Mouse (Mus musculus) adrenal gland, postnatal 4 days (tissue): ENCODE data around the gene Rem1. TPM values are rescaled to one million over a fixed set of nuclear protein-coding genes. Genes with fewer than 3 reads are reported as not detected.
"Not testable (repeated sequence)": the region's sequence is repeated elsewhere in the genome, so short reads cannot be mapped to it uniquely, and the experiment has no call there.

ENCODE experiments used
- DNase-seq, 2 experiments: peaks; one replicate each; pipeline ENCODE4 v3.0.0; 2021 to 2022; ENCODE audit warnings: low spot score in 2 of 2, mixed read lengths in 2 of 2
- total RNA-seq, 2 experiments: library from RNA; stranded (reverse); gene quantifications; 2 replicates each; pipeline ENCODE4 v1.2.3; 2021

Rem1 gene
- total RNA-seq, 2 experiments from 2014 or later = 11.5 to 17.9 TPM

DNA sequence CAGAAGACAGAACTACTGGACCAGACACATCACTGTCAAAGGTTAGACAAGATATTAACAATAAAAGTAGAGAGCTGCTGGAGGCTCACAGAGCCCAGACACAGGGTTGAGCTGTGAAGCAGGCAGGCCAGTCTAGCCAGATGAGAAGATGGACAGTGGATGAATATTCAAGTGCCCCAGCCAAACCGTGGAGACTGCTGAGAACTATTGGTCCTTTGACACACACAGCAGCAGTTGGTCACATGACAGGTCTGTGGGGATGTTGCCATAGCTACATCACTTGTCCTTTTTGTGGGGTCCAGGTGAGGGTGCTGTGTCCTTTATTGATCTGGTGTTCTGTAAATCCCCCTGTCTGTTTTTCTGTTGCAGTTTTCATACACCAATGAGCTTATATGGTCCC is 1.5 kb upstream of the Rem1 start:
- no peak for DNase-seq

- DNase-seq = no peak
Observed at GRCm38 (mm10) chr2:152628066-152628465, 1.3 kb downstream of the Rem1 start.

DNA sequence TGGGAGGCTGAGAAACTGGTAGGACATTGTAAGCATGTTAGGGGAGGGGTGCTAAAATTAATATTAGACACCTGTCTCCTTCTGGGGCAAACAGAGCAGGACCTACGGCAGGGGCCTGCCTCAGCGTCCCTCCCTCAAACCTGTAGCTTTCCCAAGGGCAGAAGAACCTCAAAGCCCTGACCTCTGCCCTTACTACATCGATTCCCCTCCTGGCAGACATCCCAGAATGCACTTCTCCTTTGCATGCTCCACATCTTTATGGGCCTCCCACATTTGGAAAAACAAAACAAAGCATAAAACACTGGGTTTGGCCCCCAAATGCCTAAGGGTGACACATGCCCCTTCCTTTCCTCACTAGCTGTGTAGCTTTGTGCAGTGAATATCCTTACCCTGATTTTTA is 2.5 kb downstream of the Rem1 start:
- no peak for DNase-seq

DNA sequence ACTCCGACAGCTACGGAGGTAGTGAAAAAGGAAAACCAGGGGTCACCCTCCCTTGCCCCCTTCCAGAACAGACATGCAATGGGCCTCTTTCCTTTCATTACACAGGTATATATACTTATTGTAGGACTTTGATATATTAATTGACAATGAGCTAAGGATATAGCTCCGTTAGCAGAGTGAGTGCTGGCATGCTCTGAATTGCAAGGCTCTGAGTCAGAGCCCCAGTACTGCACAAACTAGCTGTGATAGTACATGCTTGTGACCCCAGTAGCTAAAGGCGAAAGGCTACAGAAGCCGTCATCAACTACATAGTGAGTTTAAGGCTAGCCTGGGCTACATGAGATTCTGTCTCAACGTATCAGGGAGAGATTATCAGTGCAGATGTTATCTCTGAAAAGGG is 3.2 kb downstream of the Rem1 start:
- DNase-seq = no peak

GRCm38 (mm10) chr2:152633334-152633733 is 6.6 kb downstream of the Rem1 start:
- no peak for DNase-seq

- no peak for DNase-seq
Observed at GRCm38 (mm10) chr2:152634311-152634710, 7.6 kb downstream of the Rem1 start.

GRCm38 (mm10) chr2:152636246-152637005 is 9.7 kb downstream of the Rem1 start:
- DNase-seq = no peak

- no peak for DNase-seq
Observed at GRCm38 (mm10) chr2:152637006-152637322, 10.2 kb downstream of the Rem1 start.

DNA sequence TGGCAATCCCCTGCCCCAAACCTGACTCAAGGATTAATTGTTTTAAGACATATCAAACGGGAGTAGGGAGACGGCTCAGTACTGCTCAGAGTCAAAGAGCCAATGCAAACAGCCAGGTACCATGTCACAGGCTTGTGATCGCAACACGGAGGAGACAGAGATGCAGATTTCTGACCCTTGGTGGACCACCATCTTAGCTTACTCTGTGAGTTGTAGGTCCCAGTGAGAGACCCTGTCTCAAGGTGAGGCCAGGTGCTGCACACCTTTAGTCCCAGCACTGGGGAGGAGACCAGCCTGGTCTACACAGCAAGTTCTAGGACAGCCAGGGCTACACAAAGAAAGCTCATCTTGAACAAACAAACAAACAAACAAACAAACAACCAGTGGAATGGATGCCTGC is 10.6 kb downstream of the Rem1 start:
- no peak for DNase-seq

- no peak for DNase-seq
Observed at GRCm38 (mm10) chr2:152638865-152639264, 12.1 kb downstream of the Rem1 start.

DNA sequence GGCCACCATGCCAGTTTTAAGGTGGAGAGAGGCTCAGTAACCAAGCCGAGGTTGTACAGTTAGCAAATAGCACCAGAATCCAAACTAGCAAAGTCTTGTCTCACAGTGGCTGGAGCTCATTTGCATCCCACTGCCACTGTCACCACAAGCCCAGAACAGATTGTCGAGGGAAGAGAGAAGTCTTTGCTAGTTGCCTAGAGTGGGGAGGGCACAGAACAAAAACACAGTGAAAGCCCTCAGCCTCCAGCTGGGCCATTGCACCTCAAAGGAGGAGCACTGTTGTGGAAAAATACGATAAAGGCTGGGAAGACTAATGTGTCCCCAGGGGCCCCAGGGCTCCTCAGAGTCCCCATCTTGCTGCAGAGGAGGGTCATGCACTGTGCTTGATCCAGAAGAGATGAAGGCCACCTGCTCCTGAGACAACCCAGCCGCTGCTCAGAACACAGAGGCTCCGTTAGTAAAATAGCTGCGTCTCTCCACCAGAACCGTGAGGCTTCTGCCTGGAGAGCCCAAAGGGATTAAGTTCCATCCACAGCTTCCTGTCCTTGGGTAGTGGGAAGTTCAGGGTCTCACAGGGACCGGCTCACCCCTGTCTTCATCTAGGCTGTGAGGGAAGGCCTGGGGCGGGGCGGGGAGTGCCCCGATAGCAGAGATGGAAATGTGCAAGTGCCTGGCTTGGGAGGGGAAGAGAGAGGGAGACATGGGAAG is 12.8 kb downstream of the Rem1 start:
- no peak for DNase-seq

DNA sequence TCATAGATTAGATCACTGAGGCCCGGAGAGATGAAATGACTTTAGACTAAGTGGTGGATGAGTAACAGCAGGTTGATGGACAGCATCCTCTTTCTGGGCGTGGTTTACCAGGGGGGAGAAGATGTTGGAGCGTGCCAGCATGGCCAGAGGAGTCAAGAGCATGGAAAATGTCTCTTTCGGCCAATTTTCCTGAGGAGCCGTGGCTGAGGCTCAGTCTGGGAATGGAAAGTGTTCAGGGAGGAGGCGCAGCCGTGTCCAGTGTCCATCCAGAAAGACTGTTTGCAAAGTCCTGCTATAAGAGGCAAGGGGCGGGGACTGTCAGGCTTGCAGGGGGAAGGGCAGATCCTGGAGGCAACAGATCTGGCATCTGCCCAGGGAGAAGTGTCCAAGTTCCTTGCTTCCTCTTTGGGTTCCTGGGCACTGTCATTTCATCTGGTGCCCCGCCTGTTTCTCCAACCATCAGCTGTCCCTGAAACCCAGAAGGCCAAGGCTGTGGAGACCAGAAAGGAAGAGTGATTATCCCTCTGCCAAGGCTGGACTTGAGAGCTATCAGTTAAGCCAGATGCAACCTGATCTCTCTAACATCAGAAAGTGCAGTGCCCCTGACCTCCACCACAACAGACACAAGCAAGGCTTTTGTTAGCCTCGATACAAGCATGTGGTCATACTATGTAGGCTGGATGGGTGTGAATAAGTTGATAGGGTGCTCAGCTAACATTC is 26.3 kb downstream of the Rem1 start:
- peak; percentile 9 to 61 for DNase-seq

GRCm38 (mm10) chr2:152653874-152654715 is 27.3 kb downstream of the Rem1 start:
- DNase-seq = no peak

GRCm38 (mm10) chr2:152657398-152657797 is 30.6 kb downstream of the Rem1 start:
- DNase-seq = no peak

DNA sequence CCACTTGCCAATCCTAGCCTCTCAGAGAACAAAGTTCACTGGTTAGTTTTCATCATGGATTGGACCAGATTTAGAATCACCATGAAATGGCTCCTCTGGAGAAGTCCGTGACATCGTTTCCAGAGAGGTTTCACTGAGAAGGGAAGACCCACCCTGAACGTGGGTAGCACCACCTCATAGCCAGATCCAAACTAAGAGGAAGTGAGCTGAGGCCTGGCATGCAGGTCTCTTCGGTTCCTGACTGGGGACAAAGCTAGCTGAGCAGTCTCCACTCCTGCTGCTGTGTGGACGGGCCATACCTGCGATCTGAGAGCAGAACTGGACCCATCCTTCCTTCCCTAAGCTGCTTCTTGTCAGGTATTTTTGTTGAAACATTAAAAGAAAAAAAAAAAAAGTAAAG is 34.4 kb downstream of the Rem1 start:
- no peak for DNase-seq

GRCm38 (mm10) chr2:152666191-152666590 is 39.4 kb downstream of the Rem1 start:
- DNase-seq = not testable (repeated sequence)

GRCm38 (mm10) chr2:152669256-152669638 is 42.5 kb downstream of the Rem1 start, which contains the start of gene H13:
TSS of gene H13 (plus strand) at chr2:152669461.
- DNase-seq = peak; percentile 71 to 87

- DNase-seq = no peak
Observed at GRCm38 (mm10) chr2:152669639-152670484, 43.1 kb downstream of the Rem1 start.

DNA sequence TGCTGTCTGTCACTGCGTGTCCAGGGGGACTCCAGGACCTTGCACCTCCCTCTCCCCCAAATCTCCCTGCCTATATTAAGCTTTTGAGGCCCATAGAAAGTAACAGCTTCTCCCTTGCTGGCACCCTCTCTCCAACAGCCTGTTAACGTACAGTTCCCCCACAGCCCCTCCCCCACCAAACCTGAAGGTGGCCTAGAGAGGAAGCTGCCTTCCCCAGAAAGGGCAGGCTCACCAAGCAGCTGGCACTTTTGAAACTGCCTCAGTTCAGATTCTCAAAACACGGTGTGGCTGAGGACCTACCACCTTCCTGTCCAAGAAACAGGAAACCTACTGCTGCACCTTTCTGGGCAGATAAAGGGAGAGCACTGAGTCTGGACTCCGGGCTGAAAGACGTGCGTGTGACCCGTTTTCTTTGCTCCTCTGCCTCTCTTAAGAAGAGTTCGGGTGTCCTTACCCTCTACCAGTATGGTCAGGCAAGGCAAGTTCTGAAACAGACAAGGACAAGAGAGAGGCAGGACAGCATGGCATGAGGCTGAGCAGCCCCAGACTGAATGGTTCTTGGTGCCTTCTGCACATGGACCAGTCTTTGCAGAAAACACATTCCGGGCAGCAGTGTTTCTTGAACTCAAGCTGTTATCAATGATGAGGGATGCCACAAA is 44.4 kb downstream of the Rem1 start:
- DNase-seq = no peak

- no peak for DNase-seq
Observed at GRCm38 (mm10) chr2:152671642-152671999, 44.9 kb downstream of the Rem1 start.
